Mouse (Mus musculus) bone marrow macrophage, adult 2 months (primary cell): ENCODE results near the gene Ksr1.

ENCODE experiments used
- CTCF ChIP-seq: IDR thresholded peaks from 2 replicates; pipeline ENCODE4 v1.5.1; 2012; ENCODE audit warnings: low read depth, mild to moderate bottlenecking, low read length, moderate library complexity
- POLR2A ChIP-seq: IDR thresholded peaks from 2 replicates; pipeline ENCODE4 v1.6.1; 2012; ENCODE audit warnings: mild to moderate bottlenecking, low read depth, low read length, borderline replicate concordance

DNA sequence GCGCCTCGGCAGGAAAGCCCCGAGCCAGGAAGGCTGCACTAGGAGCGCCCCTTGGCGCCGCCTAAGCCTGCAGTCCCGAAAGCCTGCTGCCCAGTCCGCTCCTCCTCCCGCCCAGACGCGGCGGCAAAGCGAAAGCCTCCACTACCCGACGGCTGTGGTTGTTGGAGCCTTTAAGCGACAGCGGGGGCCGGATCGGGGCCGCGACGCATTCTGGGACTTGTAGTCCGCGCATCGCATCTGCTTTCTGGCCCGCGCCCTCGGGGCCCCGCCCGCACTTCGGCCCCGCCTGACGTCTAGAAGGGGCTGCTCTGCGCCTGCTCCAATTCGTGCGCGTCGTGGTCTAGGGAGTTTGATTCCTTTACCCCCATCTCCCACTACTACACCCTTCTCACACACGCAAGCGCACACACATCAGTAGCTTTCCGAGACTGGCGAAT is at the start of gene Ksr1:
- TF ChIP-seq CTCF (no peak), POLR2A (no peak)
